In the genomic region with DNA sequence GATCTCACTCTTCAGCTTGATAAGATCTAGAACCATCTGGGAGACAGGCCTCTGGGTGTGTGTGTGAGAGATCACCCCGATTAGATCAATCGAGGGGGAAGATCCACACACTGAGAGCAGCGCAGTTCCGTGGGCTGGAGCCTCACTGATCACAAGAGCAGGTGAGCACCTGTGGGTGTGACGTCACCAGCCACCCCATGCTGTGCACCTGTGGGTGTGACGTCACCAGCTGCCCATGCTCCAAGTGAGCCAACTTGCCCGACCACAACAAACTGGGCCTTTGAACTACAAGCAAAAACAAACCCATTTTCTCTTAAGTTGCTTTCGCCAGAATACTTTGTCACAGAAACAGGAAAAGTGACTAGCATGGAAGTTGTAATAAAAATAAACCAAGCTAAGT, we compare ENCODE assay signal across 25 mouse cellular contexts.
DNase-seq lines count a peak whose midpoint lies in the region; ATAC-seq and TF ChIP-seq lines count a peak whose summit lies in the region.
"Had no signal": no experiment of that assay in that cellular context is flagged by ENCODE, and none has a peak within 500 bp of the region (broad histone marks: within the 10 kb centered on the region; RNA-seq: fewer than 3 reads in every experiment).

No protein-coding gene starts in this region.

- H3K4me3 ChIP-seq in embryonic facial prominence, embryonic 13.5 days = no peak overlapping the region
- H3K4me3 ChIP-seq in embryonic facial prominence, embryonic 10.5 days = no peak overlapping the region
- no peak overlapping the region for H3K4me3 ChIP-seq in thymus, adult 2 months (ENCODE audit: control insufficient read depth, insufficient read depth, low read length)
- H3K4me3 ChIP-seq: embryonic facial prominence, embryonic 12.5 days; forebrain, embryonic 12.5 days; gastrocnemius, adult 2 months; heart, embryonic 10.5 days; hindbrain, embryonic 12.5 days had no signal

- TF ChIP-seq CTCF in thymus, adult 2 months (IDR thresholded peaks at IDR 0.05; ENCODE audit: borderline replicate concordance, control insufficient read depth, extremely low read depth, insufficient read depth, low read length, poor library complexity) = no peak

- H3K9me3 ChIP-seq in embryonic facial prominence, embryonic 13.5 days = no peaks in the 10 kb centered on the region
- H3K9me3 ChIP-seq in embryonic facial prominence, embryonic 10.5 days = no peaks in the 10 kb centered on the region
- H3K9me3 ChIP-seq: embryonic facial prominence, embryonic 12.5 days; forebrain, embryonic 12.5 days; heart, embryonic 10.5 days; hindbrain, embryonic 12.5 days had no signal

- 74% methylated on average over 8 of the region's 8 CpGs for WGBS in embryonic facial prominence, embryonic 13.5 days
- WGBS in embryonic facial prominence, embryonic 10.5 days = 84% methylated on average over 8 of the region's 8 CpGs
- 21% methylated on average over 8 of the region's 8 CpGs for WGBS in thymus, adult 2 months

- TF ChIP-seq POLR2A in thymus, adult 2 months (IDR thresholded peaks at IDR 0.05; ENCODE audit: control insufficient read depth, extremely low read depth, insufficient read depth, low read length, poor library complexity) = no peak

- H3K27ac ChIP-seq in embryonic facial prominence, embryonic 13.5 days = no peak overlapping the region
- H3K27ac ChIP-seq in embryonic facial prominence, embryonic 10.5 days (replicated peaks) = no peak overlapping the region
- no peak overlapping the region for H3K27ac ChIP-seq in thymus, adult 2 months (ENCODE audit: control insufficient read depth, insufficient read depth, low read length)
- H3K27ac ChIP-seq: embryonic facial prominence, embryonic 12.5 days; forebrain, embryonic 12.5 days; gastrocnemius, adult 2 months; hindbrain, embryonic 12.5 days had no signal

- no peak overlapping the region for H3K9ac ChIP-seq in embryonic facial prominence, embryonic 13.5 days
- H3K9ac ChIP-seq: embryonic facial prominence, embryonic 12.5 days; forebrain, embryonic 12.5 days; hindbrain, embryonic 12.5 days had no signal

- peak; percentile 21; the same call in 1 of the 2 replicates for ATAC-seq in embryonic facial prominence, embryonic 13.5 days (ENCODE audit: insufficient number of reproducible peaks, insufficient read depth, low FRiP score, low TSS enrichment, low read depth)
- ATAC-seq: forebrain, embryonic 16.5 days; hindbrain, embryonic 16.5 days; inflammation-experienced regulatory T-cells, adult 6 months; intestine, postnatal 0 days had no signal

- H3K36me3 ChIP-seq in embryonic facial prominence, embryonic 13.5 days = no peaks in the 10 kb centered on the region
- H3K36me3 ChIP-seq in embryonic facial prominence, embryonic 10.5 days (replicated peaks) = no peaks in the 10 kb centered on the region
- no peaks in the 10 kb centered on the region for H3K36me3 ChIP-seq in thymus, adult 2 months (ENCODE audit: control insufficient read depth, insufficient read depth, low read length)
- H3K36me3 ChIP-seq: embryonic facial prominence, embryonic 12.5 days; forebrain, embryonic 12.5 days; heart, embryonic 10.5 days; hindbrain, embryonic 12.5 days had no signal

- no peaks in the 10 kb centered on the region for H3K27me3 ChIP-seq in embryonic facial prominence, embryonic 13.5 days
- H3K27me3 ChIP-seq in embryonic facial prominence, embryonic 10.5 days (replicated peaks; ENCODE audit: low read depth, poor library complexity, severe bottlenecking) = no peaks in the 10 kb centered on the region
- H3K27me3 ChIP-seq in thymus, adult 2 months (ENCODE audit: control insufficient read depth, insufficient read depth, low read length) = no peaks in the 10 kb centered on the region
- H3K27me3 ChIP-seq: CH12.LX; embryonic facial prominence, embryonic 12.5 days; forebrain, embryonic 12.5 days; hindbrain, embryonic 12.5 days had no signal

- H3K4me1 ChIP-seq in embryonic facial prominence, embryonic 13.5 days = peaks cover 14% of the 10 kb centered on the region
- H3K4me1 ChIP-seq in embryonic facial prominence, embryonic 10.5 days = peaks cover 20% of the 10 kb centered on the region
- peaks cover 9% of the 10 kb centered on the region; the same call in 1 of the 2 replicates for H3K4me1 ChIP-seq in thymus, adult 2 months (replicated peaks; ENCODE audit: control insufficient read depth, insufficient read depth, low read length)

- no peak for DNase-seq in embryonic facial prominence, embryonic 10.5 days (ENCODE audit: low spot score)
- peak; percentile 50 for DNase-seq in T-cell, adult 2 months (ENCODE audit: low spot score)
- DNase-seq in thymus, adult 2 months = peak; percentile 35
- DNase-seq in thymus, postnatal 25 days = peak; percentile 46
- DNase-seq in frontal cortex, postnatal 36 days (ENCODE audit: low spot score in 2 of 2) = no peak
- no peak for DNase-seq in MN1 (ENCODE audit: low spot score)
- DNase-seq in embryo, embryonic 9.5 days (ENCODE audit: extremely low spot score) = no peak
- DNase-seq: adrenal gland, adult 2 months; adrenal gland, postnatal 25 days; cerebellum, adult 8-10 months; cerebellum, postnatal 36 days; gastrocnemius, adult 2 months; gastrocnemius, postnatal 25 days; heart, postnatal 10 days; heart, postnatal 4 days had no signal

- no peak overlapping the region for H3K4me2 ChIP-seq in embryonic facial prominence, embryonic 13.5 days
- H3K4me2 ChIP-seq: embryonic facial prominence, embryonic 12.5 days; forebrain, embryonic 12.5 days; hindbrain, embryonic 12.5 days had no signal

Comparison
In these comparisons a context has a peak if more than half of its experiments do, and no peak if none do; other contexts are left out.
1. DNase-seq: peak in T-cell, adult 2 months (single experiment), thymus, adult 2 months (single experiment) and thymus, postnatal 25 days (single experiment); none in embryonic facial prominence, embryonic 10.5 days (single experiment), frontal cortex, postnatal 36 days (0 of 2), MN1 (single experiment) and embryo, embryonic 9.5 days (single experiment).